Mouse (Mus musculus): ENCODE data around the gene Card14.
"Not testable (repeated sequence)": the region's sequence is repeated elsewhere in the genome, so short reads cannot be mapped to it uniquely, and the experiment has no call there.

Card14 gene

DNA sequence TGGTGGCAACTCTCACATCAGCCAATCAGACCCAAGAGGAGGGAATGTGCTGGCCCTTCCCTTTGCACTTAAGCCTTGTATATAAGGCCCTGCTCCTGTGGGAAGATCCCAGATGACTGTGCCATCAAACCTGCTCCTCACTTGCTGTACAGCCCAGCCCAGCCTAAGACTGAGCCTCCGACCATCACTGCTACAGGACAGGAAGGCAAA, at the start of gene Card14:
Card14 (plus strand) TSS at position 111 of the 210 bp plus-strand sequence.
- DNase-seq (ENCODE audit: low spot score in 2 of 2): no peak

- DNase-seq (ENCODE audit: low spot score in 2 of 2): no peak
Observed at GRCm38 (mm10) chr11:119258216-119258571, 49.4 kb upstream of the Card14 start.

DNA sequence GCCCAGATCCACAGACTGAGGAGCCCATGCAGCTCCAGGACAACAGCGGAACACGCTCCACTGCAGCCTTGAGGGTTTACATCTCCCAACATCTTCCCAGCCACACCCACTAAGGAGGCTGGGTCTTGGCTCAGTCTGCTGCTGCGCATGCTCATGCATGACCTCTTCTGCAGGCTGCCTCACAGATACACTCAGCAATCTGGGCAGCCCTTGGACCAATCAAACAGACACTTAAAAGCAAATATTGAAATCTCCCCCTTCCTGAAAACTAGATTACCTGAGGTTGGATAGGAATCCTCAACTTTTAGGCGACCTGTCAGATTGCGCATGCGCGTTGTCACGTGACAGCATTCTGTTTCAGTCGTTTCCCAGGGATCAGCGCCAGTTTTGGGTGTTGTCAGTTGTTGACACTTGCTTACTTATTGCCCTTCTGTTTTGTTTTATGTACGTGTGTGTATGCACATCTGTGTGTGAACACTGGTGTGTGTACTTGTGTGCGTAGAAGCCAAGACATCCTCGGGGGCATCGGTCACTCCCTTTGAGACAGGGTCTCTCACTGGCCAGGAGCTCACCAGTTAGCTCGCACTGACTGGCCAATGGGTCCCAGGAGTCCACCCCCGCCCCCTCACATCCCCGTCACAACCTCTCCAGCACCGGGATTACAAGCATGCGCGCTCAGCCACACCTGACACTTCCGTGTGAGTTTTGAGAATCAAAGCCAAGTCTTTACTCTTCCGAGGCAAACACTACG, 48.8 kb upstream of the Card14 start:
- DNase-seq (ENCODE audit: low spot score in 2 of 2): peak; percentile 63 to 69

- no peak for DNase-seq (ENCODE audit: low spot score in 2 of 2)
Observed at GRCm38 (mm10) chr11:119259977-119260376, 47.6 kb upstream of the Card14 start.

DNA sequence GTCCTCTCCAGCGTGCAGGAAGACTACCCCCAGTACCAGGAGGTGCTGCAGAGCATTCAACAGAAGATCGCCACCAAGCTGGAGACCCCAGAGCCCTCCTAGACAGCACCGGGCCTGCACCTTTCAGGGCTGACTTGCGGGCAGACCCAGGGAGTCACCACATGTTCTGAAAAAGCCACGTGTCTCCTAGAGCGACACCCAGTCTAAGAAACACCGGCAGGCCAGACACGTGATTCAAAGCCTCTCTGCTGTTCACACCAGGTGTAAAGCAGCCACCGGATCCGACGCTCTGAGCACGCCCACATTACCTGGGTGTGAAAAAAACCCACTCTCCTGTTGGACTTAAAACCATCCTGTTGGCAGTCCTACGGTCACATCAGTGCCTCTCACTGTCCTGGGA, 43.2 kb upstream of the Card14 start:
- DNase-seq (ENCODE audit: low spot score in 2 of 2): no peak

- DNase-seq (ENCODE audit: low spot score in 2 of 2): no peak
Observed at GRCm38 (mm10) chr11:119265811-119266210, 41.8 kb upstream of the Card14 start.

DNA sequence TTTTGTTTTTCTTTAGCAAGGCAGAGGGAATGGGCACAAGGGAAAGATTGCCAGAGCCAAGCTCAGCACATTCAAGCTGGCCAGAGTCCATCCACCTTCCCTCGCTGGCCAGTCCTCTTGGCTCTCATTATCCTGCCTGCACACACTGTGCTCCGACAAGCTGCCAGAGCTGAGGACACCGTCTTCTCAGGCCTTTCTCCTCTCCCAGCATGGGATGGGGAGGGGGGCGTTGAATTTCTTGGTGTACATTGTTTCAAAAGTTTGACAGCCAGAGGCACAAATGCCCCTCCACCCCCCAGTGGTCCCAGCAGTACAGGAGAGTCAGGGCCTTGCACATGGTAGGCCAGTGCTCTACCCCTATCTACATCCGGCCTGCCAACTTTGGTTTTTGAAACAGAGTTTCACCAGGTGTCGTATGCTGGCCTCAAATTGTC, 40.3 kb upstream of the Card14 start:
- DNase-seq (ENCODE audit: low spot score in 2 of 2): peak; percentile 15 to 45

DNA sequence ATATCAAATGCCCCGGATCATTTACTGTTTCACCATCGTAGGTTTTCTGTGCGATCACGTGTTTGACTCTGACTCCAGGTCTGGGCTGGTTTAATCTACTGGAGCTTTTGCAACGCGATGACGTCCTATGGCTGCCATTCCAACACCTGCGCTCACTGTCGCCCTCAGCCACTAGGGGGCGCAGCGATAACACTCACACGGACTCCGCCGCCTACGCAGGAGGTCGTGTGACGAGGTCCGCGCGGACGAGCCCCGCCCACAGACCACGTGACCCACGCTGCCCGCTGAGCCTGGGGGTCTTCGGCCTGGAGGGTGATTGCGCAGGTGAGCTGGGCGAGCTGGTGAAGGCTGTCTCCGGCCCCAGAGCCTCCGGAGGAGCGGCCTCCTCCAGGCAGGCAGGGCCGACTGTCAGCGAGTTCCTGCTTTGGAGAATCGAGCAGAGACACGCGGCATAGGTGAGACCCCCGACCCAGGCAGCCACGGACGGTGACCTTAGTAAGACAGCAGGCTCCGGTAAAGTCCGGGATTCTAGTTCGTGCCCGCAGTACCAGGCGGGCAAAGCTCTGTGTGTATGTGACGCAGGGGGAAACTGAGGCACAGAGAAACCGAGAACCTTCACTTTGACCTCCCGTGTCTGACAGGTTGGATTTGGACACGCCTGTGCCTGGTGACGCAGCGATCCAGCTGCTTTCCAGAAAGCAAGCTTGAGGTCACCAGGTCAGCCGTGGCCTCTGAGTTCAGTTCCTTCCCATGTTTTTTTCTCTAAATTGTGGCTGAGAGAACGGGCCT, 39.6 kb upstream of the Card14 start, which contains the start of gene Gaa:
Gaa (plus strand) TSS at position 120 of the 789 bp plus-strand sequence.
- peak; percentile 94 to 95 for DNase-seq (ENCODE audit: low spot score in 2 of 2)

- no peak for DNase-seq (ENCODE audit: low spot score in 2 of 2)
Observed at GRCm38 (mm10) chr11:119268557-119269195, 38.9 kb upstream of the Card14 start.

- DNase-seq (ENCODE audit: low spot score in 2 of 2): not testable (repeated sequence)
Observed at GRCm38 (mm10) chr11:119272492-119272891, 35.1 kb upstream of the Card14 start.

DNA sequence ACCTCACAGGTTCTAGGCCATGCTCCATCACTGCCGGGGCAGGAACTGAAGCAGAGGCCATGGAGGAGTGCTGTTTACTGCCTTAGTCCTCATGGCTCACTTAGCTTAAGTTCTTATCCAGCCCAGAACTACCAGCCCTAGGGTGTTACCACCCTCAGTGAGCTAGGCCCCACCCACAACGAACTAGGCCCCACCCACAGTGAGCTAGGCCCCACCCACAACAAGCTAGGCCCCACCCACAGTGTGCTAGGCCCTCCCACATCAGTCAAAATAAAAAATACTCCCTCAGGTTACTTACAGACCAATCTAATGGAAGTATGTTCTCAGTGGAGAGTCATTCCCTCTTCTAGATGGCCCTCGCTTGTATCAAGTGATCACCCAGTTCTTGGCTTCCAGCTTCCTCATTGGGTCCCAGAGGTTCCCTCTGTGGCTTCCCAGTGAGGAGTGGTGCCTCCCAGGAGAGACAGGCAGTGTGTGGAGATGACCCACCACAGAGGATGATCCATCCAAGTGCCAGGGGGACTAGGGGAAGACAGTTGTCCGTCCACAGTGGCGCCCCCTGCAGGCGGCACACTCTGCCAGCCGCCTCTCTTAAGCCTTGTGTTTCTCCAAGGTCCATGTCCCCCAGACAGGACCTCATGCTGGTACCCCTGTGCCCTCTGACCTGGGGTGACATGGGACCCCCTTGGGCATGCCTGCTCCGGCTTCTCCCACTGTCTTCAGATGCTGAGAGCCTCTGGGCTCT, 34.2 kb upstream of the Card14 start:
- no peak for DNase-seq (ENCODE audit: low spot score in 2 of 2)

DNA sequence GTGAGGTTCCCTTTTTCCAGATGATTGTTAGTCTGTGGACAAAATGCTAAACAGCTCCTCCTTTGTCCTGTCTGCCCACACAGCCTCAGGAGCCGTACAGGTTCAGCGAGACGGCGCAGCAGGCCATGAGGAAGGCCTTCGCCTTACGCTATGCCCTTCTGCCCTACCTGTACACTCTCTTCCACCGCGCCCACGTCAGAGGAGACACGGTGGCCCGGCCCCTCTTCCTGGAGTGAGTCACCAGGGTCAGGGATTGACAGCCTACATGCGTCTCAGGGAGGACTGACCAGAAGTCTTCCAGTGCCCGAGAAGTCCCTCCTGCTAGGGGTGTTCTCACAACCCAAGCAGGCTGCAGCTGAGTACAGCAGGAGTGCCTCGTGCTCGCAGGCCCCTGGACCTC, 26.5 kb upstream of the Card14 start:
- DNase-seq (ENCODE audit: low spot score in 2 of 2): peak in 1 of 2 experiments; percentile 38

- no peak for DNase-seq (ENCODE audit: low spot score in 2 of 2)
Observed at GRCm38 (mm10) chr11:119285791-119286527, 21.6 kb upstream of the Card14 start.

- no peak for DNase-seq (ENCODE audit: low spot score in 2 of 2)
Observed at GRCm38 (mm10) chr11:119287207-119287992, 20.2 kb upstream of the Card14 start.

GRCm38 (mm10) chr11:119292861-119293260, 14.7 kb upstream of the Card14 start:
- DNase-seq (ENCODE audit: low spot score in 2 of 2): not testable (repeated sequence)

GRCm38 (mm10) chr11:119297996-119298395, 9.6 kb upstream of the Card14 start:
- DNase-seq (ENCODE audit: low spot score in 2 of 2): no peak

GRCm38 (mm10) chr11:119298917-119299316, 8.7 kb upstream of the Card14 start:
- no peak for DNase-seq (ENCODE audit: low spot score in 2 of 2)

DNA sequence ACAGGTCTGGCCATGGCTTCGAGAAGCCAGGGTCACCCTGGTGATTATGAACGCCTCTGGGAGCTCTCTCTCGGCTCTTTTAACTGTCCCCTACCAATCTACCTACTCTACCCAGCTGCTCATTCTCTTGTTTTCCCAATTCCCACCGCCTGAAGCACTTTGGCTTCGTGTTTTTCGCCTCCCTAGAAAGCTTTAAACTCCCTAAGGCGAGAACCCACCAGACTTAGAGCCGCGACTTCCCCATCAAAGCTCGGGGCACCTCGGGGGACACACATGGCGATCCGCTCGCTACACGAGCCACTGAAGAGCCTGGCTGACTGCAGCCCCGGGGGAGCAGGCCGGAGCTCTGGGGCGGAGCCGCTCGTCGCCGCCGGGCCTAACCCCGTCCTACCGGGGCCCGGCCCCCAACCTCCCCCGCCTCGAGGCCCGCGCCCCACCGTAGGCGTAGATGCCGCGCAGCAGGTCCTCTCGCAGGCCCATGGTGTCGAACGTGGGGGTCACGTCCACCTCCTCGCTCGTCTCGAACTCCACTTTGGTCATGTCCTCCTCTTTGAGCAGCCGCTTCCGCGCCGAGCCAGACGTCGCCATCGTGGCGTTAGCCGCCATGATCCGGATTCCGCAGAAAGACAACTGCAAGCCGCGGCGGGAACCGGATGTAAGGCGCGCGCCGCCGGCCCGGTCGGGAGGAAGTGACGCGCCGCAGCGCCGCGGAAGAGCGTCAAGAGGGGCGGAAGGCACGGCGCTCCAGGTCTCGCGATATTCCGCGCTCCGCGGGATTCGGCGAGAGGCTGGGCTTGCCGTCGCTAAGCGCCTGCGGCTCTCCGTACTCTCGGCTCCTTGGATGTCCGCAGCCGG, 8.0 kb upstream of the Card14 start, which contains the start of gene Eif4a3:
Eif4a3 (minus strand) TSS at position 699 of the 855 bp plus-strand sequence.
- peak; percentile 90 to 94 for DNase-seq (ENCODE audit: low spot score in 2 of 2)

GRCm38 (mm10) chr11:119300246-119300935, 7.2 kb upstream of the Card14 start:
- no peak for DNase-seq (ENCODE audit: low spot score in 2 of 2)
